Mouse (Mus musculus): Measurements from ENCODE around the gene Ap1ar. TPM values are rescaled to one million over a fixed set of nuclear protein-coding genes. Genes with fewer than 3 reads are reported as not detected.

Ap1ar gene
- polyA plus RNA-seq, 1 experiment from 2014 or later: 86.3 TPM

GRCm38 (mm10) chr3:127782921-127783320 lies 54.4 kb downstream of the Ap1ar start:
- WGBS: 90% methylated on average over 6 of the region's 6 CpGs
- no peaks in the 10 kb centered on the region for H3K4me1 ChIP-seq (ENCODE audit: control insufficient read depth, insufficient read depth, low read depth, low read length)
- H3K27ac ChIP-seq (ENCODE audit: low read depth, low read length): no peak overlapping the region
- no peaks in the 10 kb centered on the region for H3K36me3 ChIP-seq (ENCODE audit: control insufficient read depth, insufficient read depth, low read length)
- ATAC-seq: no peak
- H3K9ac ChIP-seq (ENCODE audit: low read depth, low read length): no peak overlapping the region
- no peaks in the 10 kb centered on the region for H3K9me3 ChIP-seq (ENCODE audit: control insufficient read depth, low read length)
- H3K27me3 ChIP-seq (replicated peaks; ENCODE audit: control insufficient read depth, insufficient read depth, low read length): peaks cover 2% of the 10 kb centered on the region
- H3K4me2 ChIP-seq (ENCODE audit: low read length): no peak overlapping the region
- no peak overlapping the region for H3K4me3 ChIP-seq (ENCODE audit: low read length)

GRCm38 (mm10) chr3:127780921-127781320 lies 56.4 kb downstream of the Ap1ar start:
- Histone ChIP-seq H3K4me2 (ENCODE audit: low read length) (no peak overlapping the region), H3K27ac (ENCODE audit: low read depth, low read length) (no peak overlapping the region), H3K27me3 (replicated peaks; ENCODE audit: control insufficient read depth, insufficient read depth, low read length) (no peaks in the 10 kb centered on the region; the same call in 1 of the 2 replicates), H3K9ac (ENCODE audit: low read depth, low read length) (no peak overlapping the region), H3K4me3 (ENCODE audit: low read length) (no peak overlapping the region), H3K36me3 (ENCODE audit: control insufficient read depth, insufficient read depth, low read length) (no peaks in the 10 kb centered on the region), H3K9me3 (ENCODE audit: control insufficient read depth, low read length) (no peaks in the 10 kb centered on the region), H3K4me1 (ENCODE audit: control insufficient read depth, insufficient read depth, low read depth, low read length) (no peaks in the 10 kb centered on the region)
- 96% methylated on average over 9 of the region's 9 CpGs for WGBS
- ATAC-seq: no peak

- no peaks in the 10 kb centered on the region for H3K4me1 ChIP-seq (ENCODE audit: control insufficient read depth, insufficient read depth, low read depth, low read length)
- H3K27me3 ChIP-seq (replicated peaks; ENCODE audit: control insufficient read depth, insufficient read depth, low read length): no peaks in the 10 kb centered on the region; the same call in 1 of the 2 replicates
- under 1% methylated on average over 24 of the region's 24 CpGs for WGBS
- peak; percentile 63; the same call in 1 of the 2 replicates for ATAC-seq
- H3K9me3 ChIP-seq (ENCODE audit: control insufficient read depth, low read length): no peaks in the 10 kb centered on the region
- peak within 1 kb of the TSS; percentile 85 for H3K4me2 ChIP-seq (ENCODE audit: low read length)
- peak within 1 kb of the TSS; percentile 46 for H3K4me3 ChIP-seq (ENCODE audit: low read length)
- H3K27ac ChIP-seq (ENCODE audit: low read depth, low read length): no peak within 1 kb of the TSS; the same call in 1 of the 2 replicates
- no peaks in the 10 kb centered on the region for H3K36me3 ChIP-seq (ENCODE audit: control insufficient read depth, insufficient read depth, low read length)
- peak within 1 kb of the TSS; percentile 45 for H3K9ac ChIP-seq (ENCODE audit: low read depth, low read length)
Observed at GRCm38 (mm10) chr3:127780021-127780644, 57.2 kb downstream of the Ap1ar start, which contains the start of gene Alpk1. Gene Alpk1 (minus strand): TSS chr3:127780527.

- Histone ChIP-seq H3K27me3 (replicated peaks; ENCODE audit: control insufficient read depth, insufficient read depth, low read length) (no peaks in the 10 kb centered on the region), H3K27ac (ENCODE audit: low read depth, low read length) (no peak overlapping the region), H3K4me1 (ENCODE audit: control insufficient read depth, insufficient read depth, low read depth, low read length) (no peaks in the 10 kb centered on the region), H3K36me3 (ENCODE audit: control insufficient read depth, insufficient read depth, low read length) (no peaks in the 10 kb centered on the region), H3K9me3 (ENCODE audit: control insufficient read depth, low read length) (no peaks in the 10 kb centered on the region), H3K9ac (ENCODE audit: low read depth, low read length) (no peak overlapping the region), H3K4me2 (ENCODE audit: low read length) (no peak overlapping the region), H3K4me3 (ENCODE audit: low read length) (no peak overlapping the region)
- no peak for ATAC-seq
- 89% methylated on average over 11 of the region's 11 CpGs for WGBS
Observed at GRCm38 (mm10) chr3:127769146-127769545, 68.2 kb downstream of the Ap1ar start.

GRCm38 (mm10) chr3:127765971-127766370 lies 71.4 kb downstream of the Ap1ar start:
- Histone ChIP-seq H3K27me3 (replicated peaks; ENCODE audit: control insufficient read depth, insufficient read depth, low read length) (no peaks in the 10 kb centered on the region; the same call in 1 of the 2 replicates), H3K9ac (ENCODE audit: low read depth, low read length) (no peak overlapping the region), H3K36me3 (ENCODE audit: control insufficient read depth, insufficient read depth, low read length) (no peaks in the 10 kb centered on the region), H3K4me3 (ENCODE audit: low read length) (no peak overlapping the region), H3K27ac (ENCODE audit: low read depth, low read length) (no peak overlapping the region), H3K4me2 (ENCODE audit: low read length) (no peak overlapping the region), H3K4me1 (ENCODE audit: control insufficient read depth, insufficient read depth, low read depth, low read length) (no peaks in the 10 kb centered on the region), H3K9me3 (ENCODE audit: control insufficient read depth, low read length) (no peaks in the 10 kb centered on the region)
- 80% methylated on average over 3 of the region's 3 CpGs for WGBS
- no peak for ATAC-seq

GRCm38 (mm10) chr3:127764541-127764940 lies 72.8 kb downstream of the Ap1ar start:
- Histone ChIP-seq H3K9ac (ENCODE audit: low read depth, low read length) (no peak overlapping the region), H3K9me3 (ENCODE audit: control insufficient read depth, low read length) (no peaks in the 10 kb centered on the region), H3K27me3 (replicated peaks; ENCODE audit: control insufficient read depth, insufficient read depth, low read length) (peaks cover 2% of the 10 kb centered on the region; the same call in 1 of the 2 replicates), H3K4me1 (ENCODE audit: control insufficient read depth, insufficient read depth, low read depth, low read length) (no peaks in the 10 kb centered on the region), H3K4me3 (ENCODE audit: low read length) (no peak overlapping the region), H3K36me3 (ENCODE audit: control insufficient read depth, insufficient read depth, low read length) (no peaks in the 10 kb centered on the region), H3K27ac (ENCODE audit: low read depth, low read length) (no peak overlapping the region), H3K4me2 (ENCODE audit: low read length) (no peak overlapping the region)
- ATAC-seq: no peak
- 59% methylated on average over 5 of the region's 5 CpGs for WGBS

GRCm38 (mm10) chr3:127763076-127763612 lies 74.2 kb downstream of the Ap1ar start:
- 24% methylated on average over 7 of the region's 7 CpGs for WGBS

GRCm38 (mm10) chr3:127762403-127762802 lies 74.9 kb downstream of the Ap1ar start:
- Histone ChIP-seq H3K27me3 (replicated peaks; ENCODE audit: control insufficient read depth, insufficient read depth, low read length) (peaks cover 5% of the 10 kb centered on the region; the same call in 1 of the 2 replicates), H3K9me3 (ENCODE audit: control insufficient read depth, low read length) (no peaks in the 10 kb centered on the region), H3K27ac (ENCODE audit: low read depth, low read length) (no peak overlapping the region), H3K4me3 (ENCODE audit: low read length) (no peak overlapping the region), H3K36me3 (ENCODE audit: control insufficient read depth, insufficient read depth, low read length) (no peaks in the 10 kb centered on the region), H3K4me2 (ENCODE audit: low read length) (no peak overlapping the region), H3K4me1 (ENCODE audit: control insufficient read depth, insufficient read depth, low read depth, low read length) (no peaks in the 10 kb centered on the region), H3K9ac (ENCODE audit: low read depth, low read length) (no peak overlapping the region)
- no peak for ATAC-seq
- WGBS: 74% methylated on average over 8 of the region's 8 CpGs

More at GRCm38 (mm10) chr3:127763076-127763612, 74.2 kb downstream of the Ap1ar start:
- H3K27ac ChIP-seq (ENCODE audit: low read depth, low read length): no peak overlapping the region
- peaks cover 3% of the 10 kb centered on the region; the same call in 1 of the 2 replicates for H3K27me3 ChIP-seq (replicated peaks; ENCODE audit: control insufficient read depth, insufficient read depth, low read length)
- no peak overlapping the region for H3K9ac ChIP-seq (ENCODE audit: low read depth, low read length)
- no peak for ATAC-seq
- no peaks in the 10 kb centered on the region for H3K9me3 ChIP-seq (ENCODE audit: control insufficient read depth, low read length)
- H3K4me2 ChIP-seq (ENCODE audit: low read length): no peak overlapping the region
- H3K36me3 ChIP-seq (ENCODE audit: control insufficient read depth, insufficient read depth, low read length): no peaks in the 10 kb centered on the region
- no peaks in the 10 kb centered on the region for H3K4me1 ChIP-seq (ENCODE audit: control insufficient read depth, insufficient read depth, low read depth, low read length)
- no peak overlapping the region for H3K4me3 ChIP-seq (ENCODE audit: low read length)

GRCm38 (mm10) chr3:127759212-127759611 lies 78.1 kb downstream of the Ap1ar start:
- 16% methylated on average over 8 of the region's 8 CpGs for WGBS
- Histone ChIP-seq H3K4me2 (ENCODE audit: low read length) (no peak overlapping the region), H3K4me3 (ENCODE audit: low read length) (no peak overlapping the region), H3K27ac (ENCODE audit: low read depth, low read length) (no peak overlapping the region), H3K4me1 (ENCODE audit: control insufficient read depth, insufficient read depth, low read depth, low read length) (no peaks in the 10 kb centered on the region), H3K27me3 (replicated peaks; ENCODE audit: control insufficient read depth, insufficient read depth, low read length) (peaks cover 7% of the 10 kb centered on the region; the same call in 1 of the 2 replicates), H3K9ac (ENCODE audit: low read depth, low read length) (no peak overlapping the region), H3K36me3 (ENCODE audit: control insufficient read depth, insufficient read depth, low read length) (no peaks in the 10 kb centered on the region), H3K9me3 (ENCODE audit: control insufficient read depth, low read length) (no peaks in the 10 kb centered on the region)
- ATAC-seq: peak; percentile 63; the same call in 1 of the 2 replicates
